Mouse (Mus musculus) liver, embryonic 14.5 days (tissue): ENCODE results near the gene Klhl22.

Source experiments
- CTCF ChIP-seq: IDR thresholded peaks from 2 replicates; pipeline ENCODE4 v1.5.1; 2016; ENCODE audit warnings: antibody characterized with exemption, low read depth, control low read depth
- EP300 ChIP-seq: IDR thresholded peaks from 2 replicates; pipeline ENCODE4 v1.6.1; 2016; ENCODE audit warnings: antibody characterized with exemption, low read depth

DNA sequence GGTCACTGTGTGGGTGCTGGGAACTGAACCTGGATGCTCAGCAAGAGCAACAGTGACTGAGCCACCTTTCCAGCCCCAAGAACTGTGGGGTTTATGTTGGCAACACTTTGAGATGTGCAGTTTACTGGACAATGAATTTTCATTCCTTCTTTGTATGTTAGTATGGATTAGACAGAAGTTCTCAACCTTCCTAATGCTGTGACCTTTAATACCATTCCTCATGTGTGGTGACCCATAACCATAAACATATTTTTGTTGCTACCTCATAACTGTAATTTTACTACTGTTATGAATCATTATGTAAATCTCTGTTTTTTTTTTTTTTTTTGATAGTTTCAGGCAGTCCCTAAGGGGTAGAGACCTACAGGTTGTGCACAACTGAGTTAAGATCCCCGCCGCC is 25.8 kb upstream of the Klhl22 start:
- TF ChIP-seq EP300 (no peak), CTCF (no peak)
